Mouse (Mus musculus) heart, postnatal 0 days (tissue): ENCODE data around the gene Sh3rf1.

Experiments
- CTCF ChIP-seq: IDR thresholded peaks from 2 replicates; pipeline ENCODE4 v1.5.1; 2016; ENCODE audit warnings: antibody characterized with exemption, control low read depth, low read depth
- EP300 ChIP-seq: IDR thresholded peaks from 2 replicates; pipeline ENCODE4 v1.6.1; 2016; ENCODE audit warnings: antibody characterized with exemption, low read depth

DNA sequence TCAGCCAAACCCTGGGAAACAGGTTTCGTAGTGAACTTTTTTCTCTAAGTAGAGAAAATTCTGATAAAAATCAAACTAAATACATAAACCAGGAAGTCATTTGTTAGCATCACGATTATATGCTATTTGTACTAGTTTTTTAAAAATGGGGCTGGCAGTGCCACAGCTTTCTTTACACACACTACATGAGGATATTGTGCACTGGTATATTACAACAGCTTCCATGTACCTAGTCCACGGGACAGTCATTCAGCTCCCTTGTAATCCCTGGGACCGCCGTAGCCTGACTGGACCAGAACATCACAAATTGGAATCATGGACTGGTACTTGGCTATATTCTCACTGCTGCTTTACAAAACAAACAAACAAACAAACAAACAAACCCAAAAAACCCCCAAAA lies 11.8 kb downstream of the Sh3rf1 start:
- TF ChIP-seq CTCF (no peak), EP300 (no peak)
